Mouse (Mus musculus) cerebellum, postnatal 10 days (tissue): Measurements from ENCODE around the gene Pde4d.
A peak's percentile ranks its signal among the peaks of the same experiment; 100 is the strongest.

Experiments
- DNase-seq, 2 experiments: peaks; one replicate each; pipeline ENCODE4 v3.0.0; 2021; ENCODE audit warnings: mixed read lengths in 2 of 2

Gene Pde4d

GRCm38 (mm10) chr13:108449116-108450097 is at the start of gene Pde4d:
Gene Pde4d, plus strand, starts transcription at chr13:108449948.
- no peak for DNase-seq

- no peak for DNase-seq
Measured at GRCm38 (mm10) chr13:108403197-108403596, 46.6 kb upstream of the Pde4d start.

GRCm38 (mm10) chr13:108404372-108404771 is 45.4 kb upstream of the Pde4d start:
- DNase-seq, result no peak

GRCm38 (mm10) chr13:108415464-108415863 is 34.3 kb upstream of the Pde4d start:
- no peak for DNase-seq

GRCm38 (mm10) chr13:108418741-108419507 is 30.8 kb upstream of the Pde4d start:
- no peak for DNase-seq

GRCm38 (mm10) chr13:108426322-108426721 is 23.4 kb upstream of the Pde4d start:
- DNase-seq, result no peak

GRCm38 (mm10) chr13:108428809-108429208 is 20.9 kb upstream of the Pde4d start:
- DNase-seq, result no peak

- no peak for DNase-seq
Measured at GRCm38 (mm10) chr13:108429623-108430022, 20.1 kb upstream of the Pde4d start.

- peak; percentile 20 to 22 for DNase-seq
Measured at GRCm38 (mm10) chr13:108431776-108432175, 18.0 kb upstream of the Pde4d start.

- DNase-seq, result no peak
Measured at GRCm38 (mm10) chr13:108435687-108436086, 14.1 kb upstream of the Pde4d start.

- no peak for DNase-seq
Measured at GRCm38 (mm10) chr13:108437424-108437823, 12.3 kb upstream of the Pde4d start.

- no peak for DNase-seq
Measured at GRCm38 (mm10) chr13:108439012-108439411, 10.7 kb upstream of the Pde4d start.

GRCm38 (mm10) chr13:108448348-108448931 is 1.3 kb upstream of the Pde4d start:
- no peak for DNase-seq

GRCm38 (mm10) chr13:108451122-108451521 is 1.4 kb downstream of the Pde4d start:
- DNase-seq, result no peak

GRCm38 (mm10) chr13:108453064-108453919 is 3.5 kb downstream of the Pde4d start:
- DNase-seq, result no peak

- no peak for DNase-seq
Measured at GRCm38 (mm10) chr13:108462518-108462917, 12.8 kb downstream of the Pde4d start.

GRCm38 (mm10) chr13:108465755-108466154 is 16.0 kb downstream of the Pde4d start:
- no peak for DNase-seq

GRCm38 (mm10) chr13:108467046-108467445 is 17.3 kb downstream of the Pde4d start:
- DNase-seq, result no peak

GRCm38 (mm10) chr13:108480451-108480850 is 30.7 kb downstream of the Pde4d start:
- no peak for DNase-seq

- DNase-seq, result no peak
Measured at GRCm38 (mm10) chr13:108485036-108485435, 35.3 kb downstream of the Pde4d start.

GRCm38 (mm10) chr13:108487066-108487465 is 37.3 kb downstream of the Pde4d start:
- DNase-seq, result no peak

GRCm38 (mm10) chr13:108489825-108490224 is 40.1 kb downstream of the Pde4d start:
- no peak for DNase-seq
